9 mouse cellular contexts compared by ENCODE assay signal in genomic region chr14:55762001-55762821, GRCm38 (mm10). TPM values are rescaled to one million over a fixed set of nuclear protein-coding genes. Genes with fewer than 3 reads are reported as not detected.
DNase-seq lines count a peak whose midpoint lies in the region; ATAC-seq and TF ChIP-seq lines count a peak whose summit lies in the region.
"Had no signal": no experiment of that assay in that cellular context is flagged by ENCODE, and none has a peak within 500 bp of the region (broad histone marks: within the 10 kb centered on the region; RNA-seq: fewer than 3 reads in every experiment).

No protein-coding gene starts in this region.

- H3K27me3 ChIP-seq in forebrain, embryonic 14.5 days (replicated peaks; ENCODE audit: control insufficient read depth, insufficient read depth, low read length) = peaks cover 48% of the 10 kb centered on the region
- H3K27me3 ChIP-seq in hindbrain, embryonic 14.5 days (ENCODE audit: control insufficient read depth, insufficient read depth, low read length) = peaks cover 50% of the 10 kb centered on the region
- peaks cover 36% of the 10 kb centered on the region for H3K27me3 ChIP-seq in limb, embryonic 15.5 days
- peaks cover 55% of the 10 kb centered on the region for H3K27me3 ChIP-seq in myocyte (ENCODE audit: control insufficient read depth, insufficient read depth, insufficient read length)
- H3K27me3 ChIP-seq: Patski had no signal

- under 1% methylated on average over 77 of the region's 77 CpGs for WGBS in forebrain, embryonic 14.5 days
- WGBS in hindbrain, embryonic 14.5 days = under 1% methylated on average over 77 of the region's 77 CpGs
- under 1% methylated on average over 77 of the region's 77 CpGs for WGBS in limb, embryonic 15.5 days

- no peaks in the 10 kb centered on the region for H3K9me3 ChIP-seq in forebrain, embryonic 14.5 days (replicated peaks; ENCODE audit: control insufficient read depth, low read length)
- H3K9me3 ChIP-seq in hindbrain, embryonic 14.5 days (ENCODE audit: control insufficient read depth, low read length) = no peaks in the 10 kb centered on the region
- no peaks in the 10 kb centered on the region for H3K9me3 ChIP-seq in limb, embryonic 15.5 days

- no peak for TF ChIP-seq POLR2A in bone marrow macrophage, adult 2 months (IDR thresholded peaks at IDR 0.05; ENCODE audit: borderline replicate concordance, low read depth, low read length)
- no peak for TF ChIP-seq POLR2A in myocyte (IDR thresholded peaks at IDR 0.05; ENCODE audit: insufficient read length, low read depth)

- H3K4me3 ChIP-seq in bone marrow macrophage, adult 2 months (ENCODE audit: insufficient read depth, low read length) = no peak overlapping the region
- H3K4me3 ChIP-seq in forebrain, embryonic 14.5 days (ENCODE audit: low read depth, low read length) = peak overlapping the region; percentile 53
- H3K4me3 ChIP-seq in hindbrain, embryonic 14.5 days (replicated peaks; ENCODE audit: low read length) = peak overlapping the region; percentile 53
- H3K4me3 ChIP-seq in limb, embryonic 15.5 days = peak overlapping the region; percentile 59
- H3K4me3 ChIP-seq in myocyte = no peak overlapping the region

- ATAC-seq in forebrain, embryonic 14.5 days = peak; percentile 80
- ATAC-seq in hindbrain, embryonic 14.5 days (ENCODE audit: low FRiP score) = peak; percentile 69
- peak; percentile 59 for ATAC-seq in limb, embryonic 15.5 days (ENCODE audit: insufficient number of reproducible peaks, low FRiP score, low TSS enrichment, low read depth)
- ATAC-seq in inflammation-experienced regulatory T-cells, adult 6 months = no peak

- H3K9ac ChIP-seq in forebrain, embryonic 14.5 days (ENCODE audit: low read length) = peak overlapping the region; percentile 75
- peak overlapping the region; percentile 83 for H3K9ac ChIP-seq in hindbrain, embryonic 14.5 days
- peak overlapping the region; percentile 74 for H3K9ac ChIP-seq in limb, embryonic 15.5 days

- TF ChIP-seq CTCF in bone marrow macrophage, adult 2 months (IDR thresholded peaks at IDR 0.05; ENCODE audit: low read depth, low read length) = no peak

- H3ac ChIP-seq in myocyte (ENCODE audit: control insufficient read depth, insufficient read length) = no peak overlapping the region

- peaks cover 32% of the 10 kb centered on the region for H3K4me1 ChIP-seq in bone marrow macrophage, adult 2 months (ENCODE audit: control insufficient read depth, insufficient read depth, low read length)
- peaks cover 4% of the 10 kb centered on the region; the same call in 1 of the 2 replicates for H3K4me1 ChIP-seq in forebrain, embryonic 14.5 days (ENCODE audit: control insufficient read depth, insufficient read depth, low read length)
- peaks cover 15% of the 10 kb centered on the region for H3K4me1 ChIP-seq in hindbrain, embryonic 14.5 days (replicated peaks; ENCODE audit: control insufficient read depth, insufficient read depth, low read length)
- H3K4me1 ChIP-seq in limb, embryonic 15.5 days = peaks cover 31% of the 10 kb centered on the region

- H3K79me2 ChIP-seq in myocyte (ENCODE audit: control insufficient read depth, insufficient read depth) = no peaks in the 10 kb centered on the region

- peak overlapping the region; percentile 93; the same call in 1 of the 2 replicates for H3K27ac ChIP-seq in bone marrow macrophage, adult 2 months (ENCODE audit: insufficient read depth, low read depth, low read length)
- H3K27ac ChIP-seq in forebrain, embryonic 14.5 days (ENCODE audit: low read depth, low read length) = no peak overlapping the region; the same call in 1 of the 2 replicates
- peak overlapping the region; percentile 67 for H3K27ac ChIP-seq in hindbrain, embryonic 14.5 days
- H3K27ac ChIP-seq in limb, embryonic 15.5 days = peak overlapping the region; percentile 79

- H3K4me2 ChIP-seq in forebrain, embryonic 14.5 days (ENCODE audit: low read length) = peak overlapping the region; percentile 92
- peak overlapping the region; percentile 90 for H3K4me2 ChIP-seq in hindbrain, embryonic 14.5 days (replicated peaks)
- peak overlapping the region; percentile 96 for H3K4me2 ChIP-seq in limb, embryonic 15.5 days
- peak overlapping the region; percentile 38 for H3K4me2 ChIP-seq in myocyte (ENCODE audit: low read depth)

- peak; percentile 23 to 34 for DNase-seq in layer of hippocampus, postnatal 25 days (ENCODE audit: extremely low spot score in 1 of 2, low spot score in 1 of 2)
- DNase-seq in layer of hippocampus, adult 9-10 months (ENCODE audit: low spot score) = no peak
- DNase-seq in forebrain, embryonic 14.5 days (ENCODE audit: low spot score) = peak; percentile 57
- DNase-seq in hindbrain, embryonic 14.5 days (ENCODE audit: low spot score) = peak; percentile 55

- H3K36me3 ChIP-seq in forebrain, embryonic 14.5 days (ENCODE audit: control insufficient read depth, insufficient read depth, low read length) = no peaks in the 10 kb centered on the region
- H3K36me3 ChIP-seq in hindbrain, embryonic 14.5 days (replicated peaks; ENCODE audit: control insufficient read depth, insufficient read depth) = no peaks in the 10 kb centered on the region
- no peaks in the 10 kb centered on the region for H3K36me3 ChIP-seq in limb, embryonic 15.5 days
- no peaks in the 10 kb centered on the region for H3K36me3 ChIP-seq in myocyte (ENCODE audit: control insufficient read depth, insufficient read depth)

TF ChIP-seq in myocyte, 11 proteins besides CTCF, POLR2A, EP300 and RAD21:
- peak in 2 of 3 experiments; percentile 65 to 77 for TF ChIP-seq MYOD1 (IDR thresholded peaks at IDR 0.05; ENCODE audit: control insufficient read depth in 1 of 3, insufficient read length in 2 of 3, low read depth in 2 of 3)
- TF ChIP-seq E2F4 (IDR thresholded peaks at IDR 0.05; ENCODE audit: insufficient read depth) = no peak
- TF ChIP-seq TCF3 (IDR thresholded peaks at IDR 0.05; ENCODE audit: insufficient read length, low read depth) = peak; percentile 11
- TF ChIP-seq MYOG (IDR thresholded peaks at IDR 0.05; ENCODE audit: control insufficient read depth in 1 of 3, insufficient read depth in 1 of 3, insufficient read length in 2 of 3, low read depth in 2 of 3) = peak in 2 of 3 experiments; percentile 85 to 93

RNA-seq across cellular contexts. Expression of gene Ltb4r2, which starts 1.0 kb away (rescaled TPM):
- total RNA-seq in layer of hippocampus, postnatal 25 days (2021) = under 1 TPM; 0.10 to 0.19 TPM
- 0.15 and 0.25 TPM in 2 replicates for polyA plus RNA-seq in bone marrow macrophage, adult 2 months (2012; ENCODE audit: insufficient read depth, insufficient read length, missing spikeins)
- 0.07 and 0.14 TPM in 2 replicates for polyA plus RNA-seq in forebrain, embryonic 14.5 days (2014; fragmentation: Nextera tagmentation; extraction: Ambion mirVana)
- 0.36 and 0.70 TPM in 2 replicates for polyA plus RNA-seq in hindbrain, embryonic 14.5 days (2014; fragmentation: Nextera tagmentation; extraction: Ambion mirVana)
- polyA plus RNA-seq in limb, embryonic 15.5 days (2015; fragmentation: Nextera tagmentation; extraction: Ambion mirVana) = 0.83 and 1.3 TPM in 2 replicates
- 0.01 TPM for polyA plus RNA-seq in myocyte (2012; fragmentation: generic; extraction: Trizol)
- polyA plus RNA-seq in inflammation-experienced regulatory T-cells, adult 6 months (2017; shearing (Covaris generic)) = not detected
- polyA plus RNA-seq: Patski had no signal

RNA-seq across cellular contexts. Expression of gene Ltb4r1, which starts 3.6 kb away (rescaled TPM):
- total RNA-seq in layer of hippocampus, postnatal 25 days (2021) = under 1 TPM in 1 of 2 experiments, not detected in 1; 0.32 TPM
- polyA plus RNA-seq in bone marrow macrophage, adult 2 months (2012; ENCODE audit: insufficient read depth, insufficient read length, missing spikeins) = 1.5 and 1.7 TPM in 2 replicates
- polyA plus RNA-seq in forebrain, embryonic 14.5 days (2014; fragmentation: Nextera tagmentation; extraction: Ambion mirVana) = 0.28 TPM in 1 of 2 replicates, not detected in the other
- 0.20 TPM in 1 of 2 replicates, not detected in the other for polyA plus RNA-seq in hindbrain, embryonic 14.5 days (2014; fragmentation: Nextera tagmentation; extraction: Ambion mirVana)
- polyA plus RNA-seq in limb, embryonic 15.5 days (2015; fragmentation: Nextera tagmentation; extraction: Ambion mirVana) = 1.2 and 1.4 TPM in 2 replicates
- polyA plus RNA-seq in myocyte (2012; fragmentation: generic; extraction: Trizol) = 0.04 TPM
- polyA plus RNA-seq in inflammation-experienced regulatory T-cells, adult 6 months (2017; shearing (Covaris generic)) = 10 to 100 TPM in 1 of 3 experiments, 1 to 10 TPM in 1, under 1 TPM in 1; 0.57 to 16.6 (median 3.8) TPM
- polyA plus RNA-seq: Patski had no signal

RNA-seq across cellular contexts. Expression of gene Cideb, which starts 4.0 kb away (rescaled TPM):
- total RNA-seq in layer of hippocampus, postnatal 25 days (2021) = 1 to 10 TPM; 1.4 to 2.1 TPM
- 0.67 TPM in 1 of 2 replicates, not detected in the other for polyA plus RNA-seq in bone marrow macrophage, adult 2 months (2012; ENCODE audit: insufficient read depth, insufficient read length, missing spikeins)
- polyA plus RNA-seq in forebrain, embryonic 14.5 days (2014; fragmentation: Nextera tagmentation; extraction: Ambion mirVana) = 0.14 TPM in 1 of 2 replicates, not detected in the other
- polyA plus RNA-seq in hindbrain, embryonic 14.5 days (2014; fragmentation: Nextera tagmentation; extraction: Ambion mirVana) = not detected in 2 replicates
- polyA plus RNA-seq in limb, embryonic 15.5 days (2015; fragmentation: Nextera tagmentation; extraction: Ambion mirVana) = 0.58 and 0.74 TPM in 2 replicates
- polyA plus RNA-seq in myocyte (2012; fragmentation: generic; extraction: Trizol) = 0.17 TPM
- polyA plus RNA-seq in inflammation-experienced regulatory T-cells, adult 6 months (2017; shearing (Covaris generic)) = not detected

RNA-seq across cellular contexts. Expression of gene Nop9, which starts 16.7 kb away (rescaled TPM):
- total RNA-seq in layer of hippocampus, postnatal 25 days (2021) = 10 to 100 TPM; 13.4 to 13.6 TPM
- polyA plus RNA-seq in bone marrow macrophage, adult 2 months (2012; ENCODE audit: insufficient read depth, insufficient read length, missing spikeins) = 17.1 and 22.1 TPM in 2 replicates
- polyA plus RNA-seq in forebrain, embryonic 14.5 days (2014; fragmentation: Nextera tagmentation; extraction: Ambion mirVana) = 36.3 and 36.6 TPM in 2 replicates
- polyA plus RNA-seq in hindbrain, embryonic 14.5 days (2014; fragmentation: Nextera tagmentation; extraction: Ambion mirVana) = 31.4 and 33.0 TPM in 2 replicates
- polyA plus RNA-seq in limb, embryonic 15.5 days (2015; fragmentation: Nextera tagmentation; extraction: Ambion mirVana) = 27.9 and 31.9 TPM in 2 replicates
- 24.9 TPM for polyA plus RNA-seq in myocyte (2012; fragmentation: generic; extraction: Trizol)
- 1 to 10 TPM; 4.1 to 8.4 (median 5.4) TPM for polyA plus RNA-seq in inflammation-experienced regulatory T-cells, adult 6 months (2017; shearing (Covaris generic))

RNA-seq across cellular contexts. Expression of gene Dhrs1, which starts 16.7 kb away (rescaled TPM):
- 10 to 100 TPM; 78.3 to 94.9 TPM for total RNA-seq in layer of hippocampus, postnatal 25 days (2021)
- polyA plus RNA-seq in bone marrow macrophage, adult 2 months (2012; ENCODE audit: insufficient read depth, insufficient read length, missing spikeins) = 117 and 120 TPM in 2 replicates
- 83.8 and 84.4 TPM in 2 replicates for polyA plus RNA-seq in forebrain, embryonic 14.5 days (2014; fragmentation: Nextera tagmentation; extraction: Ambion mirVana)
- 70.8 and 72.3 TPM in 2 replicates for polyA plus RNA-seq in hindbrain, embryonic 14.5 days (2014; fragmentation: Nextera tagmentation; extraction: Ambion mirVana)
- 83.3 and 93.4 TPM in 2 replicates for polyA plus RNA-seq in limb, embryonic 15.5 days (2015; fragmentation: Nextera tagmentation; extraction: Ambion mirVana)
- polyA plus RNA-seq in myocyte (2012; fragmentation: generic; extraction: Trizol) = 76.3 TPM
- polyA plus RNA-seq in inflammation-experienced regulatory T-cells, adult 6 months (2017; shearing (Covaris generic)) = 10 to 100 TPM; 32.4 to 57.8 (median 46.5) TPM

Comparison
In these comparisons a context has a peak if more than half of its experiments do, and no peak if none do; other contexts are left out.
1. H3K4me3 ChIP-seq: peak in forebrain, embryonic 14.5 days (single experiment), hindbrain, embryonic 14.5 days (single experiment) and limb, embryonic 15.5 days (single experiment); none in bone marrow macrophage, adult 2 months (single experiment) and myocyte (single experiment).
2. H3K4me2 ChIP-seq: peak in every context shown above with its lines; median percentile 96 in limb, embryonic 15.5 days; 92 in forebrain, embryonic 14.5 days; 90 in hindbrain, embryonic 14.5 days; 38 in myocyte.
3. Peak in every context shown above with its lines, with median percentiles within 50 percentile points of each other: H3K9ac ChIP-seq.